Mouse (Mus musculus) brown adipose tissue, adult 24 weeks (tissue): ENCODE measurements around the gene Stub1. TPM values are rescaled to one million over a fixed set of nuclear protein-coding genes. Genes with fewer than 3 reads are reported as not detected.
"Not testable (repeated sequence)": the region's sequence is repeated elsewhere in the genome, so short reads cannot be mapped to it uniquely, and the experiment has no call there.

Experiments
- H3K27ac ChIP-seq: fragments of 200-500 bp; replicated peaks from 2 replicates; pipeline ENCODE4 v1.5.1; 2012; ENCODE audit warnings: low read depth, mild to moderate bottlenecking, low read length
- H3K4me1 ChIP-seq: fragments of 200-500 bp; 2 replicates; pipeline ENCODE4 v1.6.1; 2012; ENCODE audit warnings: low read length, mixed read lengths; ENCODE audit not compliant: control insufficient read depth, insufficient read depth, insufficient read length
- H3K4me3 ChIP-seq: fragments of 200-500 bp; 2 replicates; pipeline ENCODE4 v1.5.1; 2012; ENCODE audit warnings: low read depth, mild to moderate bottlenecking, low read length, moderate library complexity; ENCODE audit not compliant: insufficient read depth
- polyA plus RNA-seq: library from polyadenylated mRNA; stranded (reverse); fragments of >200 nt; gene quantifications from 2 replicates; pipeline ENCODE4 v1.2.4, GENCODE M21; 2012; ENCODE audit not compliant: missing spikeins, insufficient read depth, insufficient read length

The Stub1 gene
- polyA plus RNA-seq, 1 experiment, result 65.3 TPM

DNA sequence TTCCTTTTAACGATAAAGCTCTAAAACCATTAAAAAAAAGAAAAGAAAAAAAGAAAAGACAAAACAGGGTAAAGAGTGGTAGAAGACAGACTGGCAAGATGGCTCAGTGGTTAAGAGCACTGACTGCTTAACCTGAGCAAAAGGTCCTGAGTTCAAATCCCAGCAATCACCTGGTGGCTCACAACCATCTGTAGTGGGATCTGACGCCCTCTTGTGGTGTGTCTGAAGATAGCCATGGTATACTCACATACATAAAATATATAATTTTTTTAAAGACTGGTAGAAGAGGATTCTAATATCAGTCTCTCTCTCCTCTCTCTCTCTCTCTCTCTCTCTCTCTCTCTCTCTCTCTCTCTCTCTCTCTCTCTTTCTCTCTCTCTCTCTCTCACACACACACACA, 25.8 kb downstream of the Stub1 start:
- H3K4me3 ChIP-seq, H3K4me1 ChIP-seq, H3K27ac ChIP-seq: not testable (repeated sequence)

DNA sequence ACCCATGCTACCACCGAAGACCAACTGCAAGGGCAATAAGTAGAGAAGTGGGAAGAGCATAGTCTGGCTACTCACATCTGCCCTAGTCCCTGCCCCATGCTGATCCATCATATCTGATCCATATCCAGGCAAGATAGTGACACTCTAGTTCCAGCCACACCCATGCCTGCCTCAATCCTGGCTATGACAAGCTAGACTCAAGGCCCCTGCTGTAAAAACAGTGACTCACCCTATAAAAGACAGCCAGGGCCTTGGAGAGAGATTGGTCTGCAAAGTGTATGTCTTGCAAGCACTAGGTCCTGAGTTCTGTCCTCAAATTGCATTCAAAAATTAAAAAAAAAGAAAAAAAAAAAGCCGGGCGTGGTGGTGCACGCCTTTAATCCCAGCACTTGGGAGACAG, 26.7 kb downstream of the Stub1 start:
- Histone ChIP-seq H3K4me3 (no peak overlapping the region), H3K4me1 (no peaks in the 10 kb centered on the region), H3K27ac (no peak overlapping the region)

DNA sequence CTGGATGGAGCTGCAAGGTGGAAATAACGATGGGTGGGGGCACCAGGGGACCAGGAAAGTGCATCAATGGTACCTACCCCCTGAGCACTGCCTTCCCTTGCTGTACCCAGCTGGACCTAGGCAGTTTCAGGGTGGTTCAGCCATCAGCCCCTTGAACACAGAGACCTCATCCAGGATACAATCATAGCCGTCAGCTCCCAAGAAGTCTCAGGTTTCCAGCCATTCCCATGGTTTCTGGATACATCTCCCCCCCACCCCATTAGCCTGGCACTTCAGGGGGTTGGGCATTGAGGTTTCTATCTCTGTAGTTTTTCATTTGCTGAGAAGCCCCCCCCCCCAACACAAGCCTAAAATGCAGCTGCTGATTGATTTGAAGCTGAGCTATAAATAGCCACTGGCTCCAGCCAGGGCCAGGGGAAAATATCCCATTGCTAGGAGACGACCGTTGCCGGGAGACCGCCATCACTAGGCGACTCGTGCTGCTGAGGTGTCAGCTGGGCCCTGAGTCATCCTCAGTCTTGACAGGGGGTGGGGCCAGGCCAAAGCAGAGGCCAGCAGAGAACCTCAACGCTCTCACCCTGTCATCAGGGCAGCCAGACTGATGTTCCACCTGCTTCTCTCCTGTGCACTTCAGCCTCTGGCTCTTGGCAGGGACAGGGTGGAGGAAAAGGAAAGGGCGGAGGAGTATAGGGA, 30.2 kb downstream of the Stub1 start:
- H3K4me1 ChIP-seq, result no peaks in the 10 kb centered on the region
- H3K27ac ChIP-seq, result no peak overlapping the region
- H3K4me3 ChIP-seq, result no peak overlapping the region

DNA sequence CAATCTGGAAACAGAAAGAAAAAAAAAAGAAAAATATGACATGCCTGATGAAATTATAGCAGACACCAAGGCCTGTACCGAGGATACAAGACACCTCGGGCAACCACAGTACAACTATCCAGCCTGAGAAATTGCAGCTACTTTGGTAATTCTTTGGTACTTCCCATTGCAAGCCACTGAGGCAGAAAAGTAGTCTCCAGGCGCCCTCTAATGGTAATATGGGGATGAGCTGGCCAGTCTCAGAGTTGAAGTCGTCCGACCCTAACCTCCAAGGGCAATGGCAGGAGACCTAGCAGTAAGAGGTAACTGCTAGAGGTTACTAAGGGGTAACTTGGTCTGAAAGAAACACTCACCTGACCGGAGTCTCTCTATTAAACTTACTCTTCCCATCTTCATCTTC, 32.2 kb downstream of the Stub1 start:
- no peak overlapping the region for H3K4me3 ChIP-seq
- no peak overlapping the region for H3K27ac ChIP-seq
- H3K4me1 ChIP-seq, result no peaks in the 10 kb centered on the region; the same call in 1 of the 2 replicates

DNA sequence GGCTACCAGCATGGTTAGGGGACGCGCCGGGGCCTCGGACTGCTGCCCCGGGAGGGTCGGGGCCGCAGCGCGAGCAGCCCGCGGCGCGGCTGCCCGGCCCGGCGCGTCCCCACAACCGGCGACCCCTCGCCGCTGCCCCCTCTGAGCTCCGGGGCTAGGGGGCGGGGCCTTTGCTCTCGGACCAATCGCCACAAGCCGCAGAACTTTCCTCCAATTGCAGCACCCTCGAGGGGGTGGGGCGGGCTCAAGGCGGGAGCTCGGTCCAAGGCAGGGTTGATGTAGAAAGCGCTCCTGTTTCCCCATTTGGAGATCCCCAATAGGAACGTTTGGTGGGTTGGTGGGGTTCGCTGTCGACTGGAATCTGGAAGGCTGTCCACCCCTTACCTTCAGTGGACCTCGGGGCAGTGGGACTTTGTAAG, 36.2 kb downstream of the Stub1 start, which contains the start of gene Metrn:
Gene Metrn (minus strand): TSS at position 186 of the 419 bp plus-strand sequence.
- Histone ChIP-seq H3K27ac (no peak within 1 kb of the TSS), H3K4me3 (peak within 1 kb of the TSS; percentile 75), H3K4me1 (peaks cover 7% of the 10 kb centered on the region)

DNA sequence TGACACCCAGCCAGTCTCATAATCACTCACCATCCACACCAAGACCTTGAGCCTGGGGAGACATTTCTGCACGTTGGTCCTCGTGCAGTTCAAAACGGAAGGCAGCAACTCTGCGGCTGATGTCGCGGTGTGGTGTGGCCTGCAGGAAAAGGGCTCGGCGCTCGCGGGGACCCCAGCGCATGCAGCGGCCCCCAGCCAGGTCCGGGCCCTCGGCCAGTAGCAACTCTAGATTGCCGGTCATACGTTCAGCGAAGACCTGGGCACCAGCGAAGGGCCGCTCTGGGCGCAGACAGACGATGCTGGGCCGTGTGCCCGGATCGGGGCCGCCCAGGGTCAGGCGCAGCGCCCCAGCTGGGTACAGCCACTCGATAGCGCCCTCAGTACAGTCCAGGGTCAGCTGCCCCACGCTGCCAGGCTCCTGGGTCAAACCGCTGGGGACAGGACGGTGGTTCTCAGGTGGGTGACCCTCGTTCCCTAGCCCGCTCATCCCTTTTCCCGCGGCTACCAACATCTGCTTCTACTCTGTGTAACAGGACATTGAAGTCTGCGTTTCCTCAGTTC, 36.9 kb downstream of the Stub1 start:
- H3K27ac ChIP-seq, result no peak overlapping the region
- H3K4me3 ChIP-seq, result peak overlapping the region; percentile 75
- peaks cover 10% of the 10 kb centered on the region for H3K4me1 ChIP-seq

DNA sequence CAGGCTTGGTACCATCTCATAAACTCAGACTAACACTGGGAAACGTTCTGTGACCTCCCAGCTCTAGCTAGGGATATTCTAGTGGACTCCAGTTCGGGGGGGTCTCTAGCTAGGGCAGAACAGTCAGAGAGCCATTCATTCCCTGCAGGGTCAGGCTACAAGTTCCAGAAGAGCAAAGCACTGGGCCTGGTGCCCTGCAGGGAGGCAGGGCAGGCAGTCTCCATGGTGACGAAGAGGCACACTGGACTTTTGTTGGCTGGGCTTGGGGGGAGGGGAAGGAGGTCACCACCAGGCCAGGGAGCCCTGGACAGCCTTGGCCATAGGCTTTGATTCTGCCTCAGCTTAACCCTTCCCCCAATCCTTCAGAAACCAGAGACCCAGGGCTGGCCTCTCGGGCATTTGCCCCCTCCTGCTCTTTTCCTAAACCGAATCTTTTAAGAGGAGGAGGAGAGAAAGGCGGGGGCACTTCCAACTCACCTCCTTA, 37.6 kb downstream of the Stub1 start, which contains the start of gene AC134908.4:
Gene AC134908.4 (minus strand): TSS at position 51 of the 484 bp plus-strand sequence.
- Histone ChIP-seq H3K4me1 (peaks cover 11% of the 10 kb centered on the region), H3K4me3 (peak within 1 kb of the TSS; percentile 75), H3K27ac (no peak within 1 kb of the TSS)

DNA sequence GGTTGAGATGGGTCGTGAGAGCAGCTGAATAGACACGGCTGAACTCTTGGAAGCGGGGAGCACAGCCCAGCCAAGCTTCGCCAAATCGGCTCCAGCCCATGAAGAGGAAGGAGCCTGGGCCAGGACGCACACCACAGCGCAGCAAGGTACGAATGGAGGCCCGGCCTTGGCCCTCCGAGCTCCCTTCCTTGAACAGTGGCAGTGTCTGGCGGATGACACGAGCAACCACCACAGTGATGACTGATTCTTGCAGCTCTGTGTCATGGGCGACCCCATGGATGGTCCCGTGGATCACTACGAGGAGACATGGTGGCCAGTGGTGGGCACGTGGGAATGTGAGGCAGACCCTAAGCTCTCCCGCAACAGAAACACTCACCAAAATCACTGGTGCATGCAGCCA, 38.2 kb downstream of the Stub1 start:
- H3K4me3 ChIP-seq, result no peak overlapping the region
- peaks cover 11% of the 10 kb centered on the region for H3K4me1 ChIP-seq
- no peak overlapping the region for H3K27ac ChIP-seq

DNA sequence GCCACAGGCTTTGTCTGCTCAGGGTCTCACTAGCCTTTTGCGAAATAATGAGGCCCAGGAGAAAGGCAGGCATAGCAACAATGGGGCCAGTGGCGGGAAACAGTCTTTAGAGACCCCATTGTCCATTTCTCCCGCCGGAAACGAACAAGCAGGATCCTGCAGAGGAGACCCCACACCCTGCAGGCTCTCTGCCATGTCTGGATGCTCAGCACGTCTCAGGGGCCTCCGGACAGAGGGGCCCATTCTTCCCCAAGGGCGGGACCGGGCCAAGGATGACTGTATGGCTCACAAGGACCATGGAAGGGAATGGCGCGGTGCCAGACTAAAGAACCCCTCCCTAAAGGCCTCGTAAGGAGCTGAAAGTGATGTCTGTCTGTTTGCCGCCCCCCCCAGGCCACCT, 39.0 kb downstream of the Stub1 start:
- peaks cover 11% of the 10 kb centered on the region for H3K4me1 ChIP-seq
- H3K4me3 ChIP-seq, result no peak overlapping the region
- H3K27ac ChIP-seq, result no peak overlapping the region

DNA sequence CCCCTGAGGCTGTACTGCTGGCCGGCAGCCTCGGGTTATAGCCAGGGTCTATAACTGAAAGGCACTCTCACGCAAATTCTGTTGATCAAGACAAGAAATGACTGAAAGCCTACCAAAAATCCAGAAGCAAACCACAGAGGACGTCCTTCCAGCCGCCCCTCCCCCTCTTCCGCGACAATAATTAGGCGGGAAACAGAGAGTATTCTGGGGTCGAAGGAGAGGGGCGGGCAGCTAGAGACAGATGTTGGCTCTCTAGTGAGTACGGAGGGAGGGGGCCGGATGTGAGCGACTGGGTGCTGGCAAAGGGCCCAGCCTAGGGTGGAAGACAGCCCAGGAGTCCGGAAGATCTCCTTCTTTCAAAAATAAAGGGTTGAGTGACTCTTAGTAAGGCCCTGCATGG, 40.6 kb downstream of the Stub1 start, which contains the start of gene Fam173a:
Gene Fam173a (minus strand): TSS at position 287 of the 400 bp plus-strand sequence.
- peaks cover 11% of the 10 kb centered on the region for H3K4me1 ChIP-seq
- H3K4me3 ChIP-seq, result peak within 1 kb of the TSS; percentile 70
- peak within 1 kb of the TSS; percentile 67 for H3K27ac ChIP-seq

DNA sequence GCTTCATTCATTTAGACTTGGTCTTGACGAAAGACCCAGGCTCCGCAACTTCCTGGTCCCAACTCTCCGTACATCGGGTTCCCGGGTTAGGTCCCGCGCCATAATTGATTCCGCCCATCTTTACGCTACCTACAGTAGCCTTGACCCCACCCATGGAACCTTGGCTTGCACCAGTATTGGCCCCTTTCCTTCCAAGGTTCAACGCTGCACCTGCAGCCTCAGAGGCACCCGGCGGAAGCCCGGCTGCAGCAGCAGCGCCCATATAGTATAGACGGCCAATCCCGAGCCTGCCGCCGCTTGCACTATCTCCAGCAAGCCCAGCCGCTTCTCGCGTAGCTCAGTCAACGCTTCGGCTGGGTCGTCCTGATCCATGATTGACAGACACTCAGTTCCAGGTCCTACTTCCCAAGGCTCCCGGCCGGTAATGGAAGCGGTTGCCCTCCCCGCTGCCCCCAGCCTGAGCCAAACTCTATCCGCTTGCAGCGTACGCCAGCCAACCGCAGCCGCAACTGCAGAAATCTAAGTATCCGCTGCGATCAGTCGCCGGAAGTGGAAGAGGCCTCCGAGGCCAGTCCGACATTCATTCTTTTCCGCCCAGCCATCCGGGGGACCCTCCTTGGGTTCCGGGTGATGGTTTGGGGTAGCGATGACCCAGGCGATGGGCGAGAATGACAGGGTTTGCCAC, 41.2 kb downstream of the Stub1 start:
- H3K27ac ChIP-seq, result peak overlapping the region; percentile 67
- peaks cover 11% of the 10 kb centered on the region for H3K4me1 ChIP-seq
- peak overlapping the region; percentile 70 for H3K4me3 ChIP-seq

DNA sequence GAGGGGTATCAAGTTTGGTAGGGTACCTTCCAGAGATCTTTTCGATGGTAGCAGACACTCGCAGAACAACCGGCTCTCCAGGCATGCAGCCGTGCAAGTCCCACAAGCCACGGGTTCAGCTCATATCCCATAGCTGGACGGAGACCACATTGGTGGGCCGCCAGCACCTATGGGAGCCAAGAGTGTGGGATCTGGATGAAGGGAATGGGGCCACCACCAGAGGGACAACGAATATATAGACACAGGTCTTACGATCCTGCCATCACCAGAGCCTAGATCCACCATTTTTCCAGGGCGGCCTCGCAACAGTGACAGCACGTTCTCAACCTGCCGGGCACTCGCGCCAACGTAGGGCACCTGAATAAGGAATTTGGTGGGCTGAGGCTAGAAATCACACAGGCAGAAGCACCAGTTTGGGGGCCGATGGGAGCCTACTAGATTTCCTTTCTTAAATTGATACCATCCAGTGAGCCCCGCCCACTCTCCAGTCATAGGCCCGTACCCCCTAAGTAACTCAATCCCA, 41.8 kb downstream of the Stub1 start:
- Histone ChIP-seq H3K27ac (no peak overlapping the region), H3K4me1 (peaks cover 11% of the 10 kb centered on the region), H3K4me3 (peak overlapping the region; percentile 70)

DNA sequence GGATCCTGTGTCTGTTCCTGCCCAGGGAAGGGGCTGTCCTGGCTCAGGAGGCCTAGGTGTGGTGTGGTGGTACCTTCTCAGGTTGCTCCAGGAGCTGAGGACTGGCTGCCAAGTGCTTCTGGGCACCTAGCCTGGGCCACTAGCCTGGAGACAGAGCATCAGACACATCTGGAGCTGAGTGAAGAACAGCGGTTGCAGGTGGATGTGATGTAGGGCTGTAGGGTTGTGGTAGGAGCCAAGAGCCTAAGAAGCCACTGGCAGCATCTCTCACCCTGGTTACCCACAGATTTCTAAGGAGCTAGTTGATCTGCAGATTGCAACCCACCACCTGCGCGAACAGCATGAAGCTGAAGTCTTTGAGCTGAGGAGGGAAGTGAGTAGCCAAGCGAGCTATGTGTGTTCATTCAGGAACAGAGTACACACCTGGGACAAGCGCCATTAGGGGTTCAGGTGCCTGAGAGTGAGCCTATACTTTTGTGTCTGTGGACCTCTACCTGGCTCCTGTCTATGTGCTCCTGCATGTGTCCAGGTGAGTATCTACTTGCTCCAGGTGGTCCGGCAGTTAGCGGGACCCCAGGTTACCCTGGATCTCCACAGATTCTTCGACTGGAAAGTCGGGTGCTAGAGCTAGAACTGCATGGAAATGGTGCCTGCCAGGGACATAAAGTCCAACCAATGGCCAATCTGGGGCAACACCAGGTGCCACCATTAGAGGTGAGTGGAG, 46.3 kb downstream of the Stub1 start:
- Histone ChIP-seq H3K4me1 (0 out of 2 replicates have a peak, but pooled peaks cover 5% of the 10 kb centered on the region), H3K4me3 (no peak overlapping the region), H3K27ac (no peak overlapping the region)

DNA sequence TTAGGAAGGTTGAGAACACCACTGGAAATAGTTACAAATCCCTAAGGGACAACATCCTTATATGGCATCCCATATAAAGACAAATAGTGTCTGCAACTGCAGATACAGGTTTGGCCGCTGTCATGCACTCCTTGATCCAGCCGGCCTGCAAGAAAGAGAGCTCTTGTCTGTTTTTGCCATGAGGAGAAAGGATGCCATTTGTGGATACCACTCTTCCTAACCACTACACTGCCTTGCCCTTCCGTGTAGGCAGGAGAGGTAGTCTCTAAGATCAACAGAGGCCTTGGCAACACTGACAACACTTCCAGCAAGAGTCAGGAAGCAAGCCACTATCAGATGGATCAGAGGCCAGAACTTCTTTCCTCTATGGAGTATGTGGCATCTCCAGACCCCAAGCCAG, 46.9 kb downstream of the Stub1 start, which contains the start of gene Ccdc78:
Gene Ccdc78 (plus strand): TSS at position 301 of the 400 bp plus-strand sequence.
- H3K4me3 ChIP-seq, result peak within 1 kb of the TSS; percentile 93
- H3K4me1 ChIP-seq, result 0 out of 2 replicates have a peak, but pooled peaks cover 2% of the 10 kb centered on the region
- no peak within 1 kb of the TSS for H3K27ac ChIP-seq
